Mouse (Mus musculus) left cerebral cortex, postnatal 36 days (tissue): ENCODE data around the gene Gabra4. TPM values are rescaled to one million over a fixed set of nuclear protein-coding genes. Genes with fewer than 3 reads are reported as not detected.
"Not testable (repeated sequence)": the region's sequence is repeated elsewhere in the genome, so short reads cannot be mapped to it uniquely, and the experiment has no call there.

Experiments used
- DNase-seq, 2 experiments: peaks; one replicate each; pipeline ENCODE4 v3.0.0; 2021 to 2022; ENCODE audit warnings: low spot score in 2 of 2, mixed read lengths in 1 of 2
- intact Hi-C: fragments of 180-260 bp; cut with DNase I; formaldehyde crosslinking; loops from one replicate; pipeline ENCODE4 v1.15.1; 2025
- total RNA-seq, 2 experiments: library from RNA; stranded (reverse); gene quantifications; 2 replicates each; pipeline ENCODE4 v1.2.3; 2021

The Gabra4 gene
- total RNA-seq, 2 experiments from 2014 or later, result 98.6 to 110 TPM

DNA sequence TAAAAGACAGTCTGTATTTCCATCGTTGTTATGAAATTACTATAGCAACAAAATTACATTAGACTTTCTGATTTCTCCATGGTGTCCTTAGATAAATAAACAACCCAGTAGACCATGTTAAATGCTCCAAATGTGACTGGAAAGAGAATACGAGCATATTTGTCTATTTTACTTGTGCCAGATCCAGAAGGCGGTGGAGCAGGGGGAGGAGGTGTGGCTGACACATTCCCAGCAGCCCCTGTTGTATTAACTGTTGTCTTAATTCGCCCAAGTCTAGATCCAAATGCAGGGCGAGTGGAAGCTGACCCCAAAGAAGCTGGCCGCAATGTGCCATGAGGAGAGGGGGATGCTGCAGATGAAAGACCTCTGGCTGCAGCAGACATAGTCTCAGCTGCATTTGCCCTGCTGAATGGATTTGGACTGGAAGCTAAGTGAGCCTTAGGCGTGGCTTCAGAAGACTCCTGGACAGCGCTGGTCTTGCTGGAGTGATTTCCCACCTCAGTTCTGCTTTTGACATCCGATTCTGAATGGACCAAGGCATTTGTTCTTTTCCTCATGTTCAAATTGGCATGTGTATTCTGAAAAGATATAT lies 86.4 kb downstream of the Gabra4 start:
- no peak for DNase-seq
- intact Hi-C loops, result no loop called here

- intact Hi-C loops, result loop anchor here (10.0 kb wide), 1 partner anchor 547 kb away; no protein-coding TSS in a partner anchor
These were observed 110.0 kb downstream of the Gabra4 start, which contains the start of gene Cox7b2 for GRCm38 (mm10) chr5:71548079-71548478. Gene Cox7b2, minus strand, starts transcription at chr5:71548205.

GRCm38 (mm10) chr5:71545554-71545953 lies 112.6 kb downstream of the Gabra4 start:
- intact Hi-C loops, result loop anchor here (10.0 kb wide), 1 partner anchor 549 kb away; no protein-coding TSS in a partner anchor
- DNase-seq, result no peak

More at GRCm38 (mm10) chr5:71548079-71548478, 110.0 kb downstream of the Gabra4 start, which contains the start of gene Cox7b2:
- DNase-seq, result no peak

DNA sequence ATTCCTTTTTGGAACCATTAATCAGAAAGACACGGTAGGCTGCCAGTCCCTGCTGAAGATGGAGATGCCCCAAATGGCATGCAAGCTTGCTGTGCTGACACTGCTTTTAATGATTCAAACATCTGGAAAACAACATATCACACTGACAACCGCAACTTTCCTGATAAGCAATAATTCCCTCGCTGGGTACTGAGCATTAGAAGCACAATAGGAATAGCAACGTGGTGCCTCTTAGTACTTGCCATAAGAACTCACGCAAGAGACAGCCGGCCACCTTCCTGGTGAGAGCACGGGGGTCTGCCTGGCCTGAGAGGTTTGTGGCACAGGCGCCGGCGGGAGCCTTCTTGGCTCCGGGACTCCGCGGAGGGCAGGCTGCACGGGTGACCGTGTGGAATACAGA lies 132.6 kb downstream of the Gabra4 start:
- DNase-seq, intact Hi-C loops: not testable (repeated sequence)

Other genes starting within 250 kb of the Gabra4 start
- not detected for gene Cox7b2, start 110.1 kb downstream of the Gabra4 start, total RNA-seq
- gene Gabrb1, start 195 bp downstream of the Gabra4 start, total RNA-seq, result 10 to 100 TPM; 83.9 to 93.3 TPM